Mouse (Mus musculus): ENCODE data around the gene Pla1a.

- TF ChIP-seq CTCF (IDR thresholded peaks at IDR 0.05): no peak
- TF ChIP-seq EP300 (IDR thresholded peaks at IDR 0.05): no peak
Measured at GRCm38 (mm10) chr16:38362493-38363255, 70.3 kb downstream of the Pla1a start.

All from lung, postnatal 0 days (tissue).